Mouse (Mus musculus) gastrocnemius, postnatal 14 days (tissue): ENCODE measurements around the gene Sec14l4. TPM values are rescaled to one million over a fixed set of nuclear protein-coding genes. Genes with fewer than 3 reads are reported as not detected.

Experiments used
- total RNA-seq, 2 experiments: library from RNA; stranded (reverse); gene quantifications; 2 replicates each; pipeline ENCODE4 v1.2.3; 2021

The Sec14l4 gene
- total RNA-seq, 2 experiments from 2014 or later = not detected

Other genes with a start within 250 kb of the Sec14l4 start
- under 1 TPM; 0.45 to 0.47 TPM for gene Osbp2, start 167.6 kb upstream of the Sec14l4 start, total RNA-seq
- gene 4921536K21Rik, start 136.4 kb upstream of the Sec14l4 start, total RNA-seq = under 1 TPM; 0.10 to 0.11 TPM
- 1 to 10 TPM; 2.7 to 4.0 TPM for gene Dusp18, start 136.2 kb upstream of the Sec14l4 start, total RNA-seq
- gene Slc35e4, start 116.8 kb upstream of the Sec14l4 start, total RNA-seq = 10 to 100 TPM; 17.4 to 20.3 TPM
- gene Tcn2, start 99.3 kb upstream of the Sec14l4 start, total RNA-seq = 10 to 100 TPM; 18.8 to 22.8 TPM
- gene Pes1, start 67.5 kb upstream of the Sec14l4 start, total RNA-seq = 10 to 100 TPM; 32.2 to 37.1 TPM
- not detected for gene 4930556J24Rik, start 54.7 kb upstream of the Sec14l4 start, total RNA-seq
- gene Gal3st1, start 47.8 kb upstream of the Sec14l4 start, total RNA-seq = 1 to 10 TPM; 1.1 to 3.0 TPM
- gene Sec14l3, start 33.4 kb downstream of the Sec14l4 start, total RNA-seq = not detected
- 10 to 100 TPM; 40.8 to 47.8 TPM for gene Mtfp1, start 64.0 kb downstream of the Sec14l4 start, total RNA-seq
- gene Sec14l2, start 92.0 kb downstream of the Sec14l4 start, total RNA-seq = under 1 TPM; 0.95 to 0.96 TPM
- 1 to 10 TPM; 6.3 to 8.7 TPM for gene Rnf215, start 103.7 kb downstream of the Sec14l4 start, total RNA-seq
- gene Ccdc157, start 128.8 kb downstream of the Sec14l4 start, total RNA-seq = 1 to 10 TPM; 3.3 to 5.6 TPM
- gene Sf3a1, start 128.9 kb downstream of the Sec14l4 start, total RNA-seq = 10 to 100 TPM; 17.1 to 22.8 TPM
- gene Tbc1d10a, start 155.3 kb downstream of the Sec14l4 start, total RNA-seq = 1 to 10 TPM; 5.3 to 5.4 TPM
- 1 to 10 TPM; 4.3 to 8.9 TPM for gene Castor1, start 186.8 kb downstream of the Sec14l4 start, total RNA-seq
- gene Osm, start 205.0 kb downstream of the Sec14l4 start, total RNA-seq = not detected
- under 1 TPM; 0.24 to 0.45 TPM for gene Lif, start 226.1 kb downstream of the Sec14l4 start, total RNA-seq